Mouse (Mus musculus) frontal cortex, postnatal 36 days (tissue): ENCODE data around the gene Rnf144a.

Experiments used
- DNase-seq, 2 experiments: peaks; one replicate each; pipeline ENCODE4 v3.0.0; 2022; ENCODE audit warnings: low spot score in 2 of 2

Gene Rnf144a

DNA sequence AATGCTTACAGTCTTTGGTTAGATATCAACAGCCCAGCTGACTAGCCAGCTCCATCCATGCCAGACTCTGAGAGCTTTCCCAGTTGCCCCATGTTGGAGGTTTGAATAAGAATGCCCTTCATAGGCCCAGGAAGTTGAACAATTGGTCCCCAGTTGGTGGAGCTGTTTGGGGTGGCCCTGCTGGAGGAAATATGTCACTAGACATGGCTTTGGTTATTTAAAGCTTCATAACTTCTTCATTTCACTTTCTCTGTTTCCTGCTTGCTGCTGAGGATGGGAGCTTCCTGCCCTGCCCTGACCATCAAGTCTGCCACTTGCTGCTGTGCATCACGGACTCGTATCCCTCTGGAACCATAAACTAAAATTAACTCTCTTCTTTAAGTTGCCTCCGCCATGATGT lies 4.6 kb downstream of the Rnf144a start:
- no peak for DNase-seq

DNA sequence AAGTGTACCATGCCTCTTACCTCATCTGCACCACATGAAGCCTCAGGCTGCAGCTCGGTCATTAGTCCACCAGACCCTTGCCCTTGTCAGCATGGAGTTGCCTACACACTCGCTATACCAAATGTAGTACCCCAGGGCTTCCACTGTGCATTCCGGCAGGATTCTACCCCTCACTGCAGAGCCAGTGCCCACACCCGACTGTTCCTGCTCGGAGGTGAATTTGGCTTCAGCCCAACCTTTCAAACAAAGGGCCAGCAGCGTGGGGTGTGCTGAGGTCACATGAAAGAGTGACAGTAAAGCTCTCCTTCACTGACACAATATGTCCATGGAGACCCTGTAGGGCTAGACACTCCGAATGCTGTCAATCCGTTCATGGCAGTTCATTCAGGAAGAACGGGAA lies 6.3 kb downstream of the Rnf144a start:
- no peak for DNase-seq

DNA sequence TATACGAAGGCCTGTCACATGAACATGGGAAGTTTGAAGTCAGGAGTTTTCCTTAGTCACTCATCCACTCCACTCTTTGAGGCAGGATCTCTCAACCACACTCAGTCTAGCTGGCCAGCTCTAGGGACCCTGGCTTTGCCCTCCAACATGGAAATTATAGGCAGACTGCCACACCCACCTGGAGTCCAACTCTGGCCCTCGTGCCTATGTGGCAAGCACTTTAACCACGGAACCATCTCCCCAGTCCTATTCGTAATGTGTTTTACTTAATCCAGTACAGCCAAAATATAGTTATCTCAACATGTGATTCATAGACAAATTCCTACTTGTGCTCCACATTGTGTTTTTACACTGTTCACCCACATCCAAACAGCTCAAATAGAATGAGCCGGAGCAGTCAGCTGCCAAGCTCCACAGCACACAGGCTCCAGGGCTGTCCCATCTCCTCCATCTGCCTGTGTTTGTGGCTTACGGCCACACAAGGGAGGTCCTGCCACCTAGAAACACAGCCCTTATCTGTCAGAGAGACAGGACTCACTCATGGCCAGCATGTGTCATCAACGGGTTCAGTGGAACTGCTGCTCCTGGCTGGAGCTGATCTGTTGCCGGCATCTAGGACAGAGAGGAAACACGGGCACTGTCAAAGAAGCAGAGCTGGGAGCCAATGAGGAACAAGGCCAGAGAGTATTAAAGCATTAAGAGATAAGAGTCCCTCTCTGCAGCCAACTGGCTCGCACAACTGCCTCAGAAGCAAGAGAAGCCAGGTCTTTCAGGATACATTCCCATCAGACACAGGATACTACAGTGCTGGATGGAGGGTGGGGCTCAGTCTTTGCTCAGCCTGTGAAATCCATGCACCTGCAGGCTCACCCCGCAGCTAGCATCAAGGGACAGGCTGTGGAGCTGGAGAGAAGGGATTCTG lies 10.0 kb downstream of the Rnf144a start:
- no peak for DNase-seq

DNA sequence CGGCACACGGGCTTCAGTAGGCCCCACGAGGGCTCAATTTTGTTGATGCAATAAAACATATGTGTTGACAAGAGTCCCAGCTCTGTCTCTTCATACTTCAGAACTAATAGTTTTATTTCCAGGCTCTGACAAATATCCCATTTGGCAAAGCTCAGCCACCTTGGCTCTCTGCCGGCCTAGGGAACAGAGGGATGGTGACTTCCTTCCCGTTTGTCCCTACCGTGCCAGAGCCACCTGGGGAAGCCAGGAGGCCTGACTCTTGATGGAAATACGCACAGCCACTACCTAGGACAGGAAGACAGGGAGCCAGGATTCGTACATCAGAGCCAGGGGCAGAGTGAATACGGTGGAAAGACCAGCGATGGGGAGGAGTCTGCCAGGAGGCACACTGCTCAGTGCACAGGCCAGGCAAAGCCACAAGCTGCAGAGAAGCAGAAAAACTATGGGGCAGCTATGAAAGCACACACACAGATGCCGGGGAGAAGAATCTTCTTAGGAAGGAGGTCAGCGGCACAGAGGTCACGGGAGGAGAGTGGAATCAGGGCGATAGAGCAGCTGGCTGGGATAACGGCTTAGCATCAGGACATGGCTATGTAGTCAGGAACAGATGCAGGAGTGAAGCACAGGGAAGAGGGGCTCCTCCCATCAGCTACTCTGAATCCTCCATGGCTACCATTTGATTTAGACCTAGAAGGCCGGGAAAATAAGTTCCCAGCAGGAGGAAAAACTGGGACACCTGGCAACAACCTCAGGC lies 11.5 kb downstream of the Rnf144a start:
- DNase-seq, result no peak

DNA sequence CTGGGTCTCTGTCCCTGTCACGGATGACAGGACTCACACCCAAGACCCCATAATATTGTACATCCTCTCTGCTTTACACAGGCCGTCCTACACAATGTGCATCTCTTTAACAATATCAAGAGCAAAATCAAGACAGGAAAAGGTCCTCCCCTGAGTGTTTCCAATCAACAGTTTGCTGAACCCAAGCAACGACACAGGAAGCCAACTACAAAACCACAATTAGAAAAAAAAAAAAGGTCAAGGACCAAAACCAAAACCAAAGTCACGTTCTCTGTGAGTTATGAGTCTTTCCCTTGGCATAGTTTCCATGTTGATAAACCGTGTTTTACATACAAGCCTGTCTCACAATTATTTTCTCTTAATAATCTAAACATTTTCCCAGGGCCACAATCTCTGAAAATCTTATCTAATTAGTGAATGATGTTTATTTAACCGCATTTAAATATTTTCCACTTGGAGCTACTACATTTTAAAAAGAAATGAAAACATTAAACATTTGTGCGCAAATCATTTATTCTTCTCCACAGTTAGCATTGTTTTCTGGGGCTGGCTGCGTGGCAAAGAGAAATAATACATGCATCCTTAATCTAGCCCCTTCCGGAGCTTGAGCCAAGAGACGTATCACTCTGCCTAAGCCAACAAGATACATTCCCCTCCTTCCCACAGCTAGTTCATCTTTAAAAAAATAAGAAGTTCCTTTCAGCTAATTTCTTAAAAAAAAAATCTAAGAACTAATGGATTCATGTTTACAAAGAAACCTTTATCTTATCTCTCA lies 13.2 kb downstream of the Rnf144a start:
- no peak for DNase-seq

DNA sequence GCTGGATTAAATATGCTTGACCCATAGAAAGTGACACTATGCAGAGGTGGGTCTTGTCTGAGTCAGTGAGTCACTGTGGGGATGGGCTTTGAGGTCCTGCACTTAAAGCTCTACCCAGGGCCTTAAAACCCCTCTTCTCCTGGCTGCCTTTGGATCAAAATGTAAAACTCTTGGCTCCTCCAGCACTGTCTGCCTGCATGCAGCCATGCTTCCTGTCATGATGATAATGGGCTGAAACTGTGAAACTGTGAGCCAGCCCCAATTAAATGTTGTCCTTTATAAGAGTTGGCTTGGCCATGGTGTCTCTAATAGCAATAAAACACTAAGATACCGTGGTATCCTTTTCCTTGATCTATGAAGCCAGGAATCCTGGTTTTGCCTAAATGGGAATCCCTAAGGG lies 13.8 kb downstream of the Rnf144a start:
- DNase-seq, result no peak

DNA sequence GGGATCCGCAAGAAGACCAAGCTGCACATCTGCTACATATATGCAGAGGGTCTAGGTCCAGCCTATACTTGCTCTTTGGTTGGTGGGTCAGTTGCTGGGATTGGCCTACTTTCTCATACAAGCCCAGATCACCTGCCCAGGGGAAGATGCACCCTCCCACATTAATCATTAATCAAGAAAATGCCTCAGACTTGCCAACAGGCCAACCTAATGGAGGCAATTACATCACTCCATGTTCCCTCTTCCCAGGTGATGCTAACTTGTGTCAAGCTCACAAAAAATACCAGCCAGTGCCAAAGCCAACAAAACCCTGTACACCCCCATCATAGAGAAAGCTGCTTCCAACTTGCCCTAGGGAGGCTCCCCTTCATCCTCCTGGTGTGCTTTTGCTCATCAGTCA lies 14.3 kb downstream of the Rnf144a start:
- DNase-seq, result no peak

DNA sequence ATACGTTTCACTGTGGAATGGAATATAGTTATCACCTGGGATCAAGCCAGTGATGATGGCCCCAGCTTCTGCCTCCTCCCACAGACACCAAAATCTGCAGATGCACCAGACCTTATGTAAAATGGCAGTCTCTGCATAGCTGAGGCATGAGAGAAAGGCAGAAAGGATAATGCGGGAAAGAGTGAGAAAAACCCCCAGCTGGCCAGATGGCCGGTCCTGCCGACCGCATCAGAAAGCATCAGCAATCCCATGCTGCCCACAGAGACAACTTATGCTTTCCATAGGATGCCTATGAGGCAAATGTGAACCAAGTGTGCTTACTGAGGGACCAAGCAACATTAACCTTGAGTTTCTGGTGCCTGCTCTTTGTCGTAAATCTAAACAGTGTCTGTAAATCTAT lies 15.7 kb downstream of the Rnf144a start:
- DNase-seq, result peak in 1 of 2 experiments; percentile 78

DNA sequence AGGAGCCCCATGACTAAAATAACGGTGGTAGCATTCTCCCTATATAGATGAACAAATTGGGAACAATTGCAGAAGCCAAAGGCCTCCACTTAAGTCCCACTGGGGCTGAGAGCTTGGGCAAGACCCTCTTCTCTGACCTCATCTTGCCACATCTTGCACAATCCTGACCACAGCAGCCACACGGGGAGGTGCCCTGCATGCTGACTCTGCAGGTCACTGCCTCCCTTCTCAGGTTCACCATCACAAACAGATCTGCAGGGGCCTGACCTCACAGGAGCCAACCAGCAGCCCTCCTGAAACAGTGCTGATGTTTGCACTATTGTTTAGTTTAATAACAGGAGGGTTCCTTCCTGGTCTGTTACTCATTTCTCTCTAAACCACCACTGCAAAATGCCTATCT lies 16.5 kb downstream of the Rnf144a start:
- DNase-seq, result no peak

DNA sequence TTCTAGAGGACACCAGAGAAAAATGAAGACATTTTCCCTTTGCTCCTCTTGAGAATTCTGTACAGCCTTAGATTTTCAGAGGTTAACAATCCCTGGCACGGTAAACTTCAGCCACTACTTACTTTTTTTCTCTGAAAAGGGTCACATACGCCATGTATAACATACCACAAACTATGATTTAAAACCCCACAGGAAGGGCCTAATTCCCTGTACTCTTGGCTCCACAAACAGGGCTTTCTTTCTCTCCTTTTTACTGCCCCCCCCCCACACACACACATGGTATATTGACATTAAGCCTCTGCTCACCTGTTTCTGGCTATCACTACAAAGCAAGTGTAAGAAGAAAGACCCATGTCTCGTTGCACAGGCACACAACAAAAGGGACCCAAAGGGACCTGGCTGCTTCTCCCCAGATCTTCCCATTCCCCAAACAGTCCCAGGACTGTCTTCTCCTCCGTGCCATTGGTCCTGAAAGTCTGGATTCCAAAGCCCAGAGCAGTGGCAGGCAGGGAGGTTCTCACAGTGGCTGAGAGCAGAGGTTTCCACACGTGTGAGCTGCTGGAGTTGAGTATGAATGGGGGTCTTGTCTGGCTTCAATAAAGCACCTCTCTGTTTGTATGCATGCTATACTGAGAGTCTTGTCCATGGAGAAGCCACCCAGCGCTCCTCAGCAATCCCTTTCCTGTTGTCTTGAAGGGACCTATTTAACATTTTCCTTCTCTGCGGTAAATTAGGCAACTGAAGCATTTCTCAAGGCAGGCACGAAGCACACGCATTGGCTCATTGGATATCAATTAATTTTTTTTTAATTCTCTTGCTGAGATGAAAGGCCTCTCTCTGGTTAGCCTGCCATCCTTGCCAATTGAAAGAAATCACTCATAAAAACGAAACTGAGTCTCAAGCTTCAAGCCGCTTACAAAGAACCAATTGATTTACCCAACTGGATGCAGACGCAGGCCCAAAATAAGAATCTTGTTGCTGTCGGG lies 20.3 kb downstream of the Rnf144a start:
- no peak for DNase-seq

DNA sequence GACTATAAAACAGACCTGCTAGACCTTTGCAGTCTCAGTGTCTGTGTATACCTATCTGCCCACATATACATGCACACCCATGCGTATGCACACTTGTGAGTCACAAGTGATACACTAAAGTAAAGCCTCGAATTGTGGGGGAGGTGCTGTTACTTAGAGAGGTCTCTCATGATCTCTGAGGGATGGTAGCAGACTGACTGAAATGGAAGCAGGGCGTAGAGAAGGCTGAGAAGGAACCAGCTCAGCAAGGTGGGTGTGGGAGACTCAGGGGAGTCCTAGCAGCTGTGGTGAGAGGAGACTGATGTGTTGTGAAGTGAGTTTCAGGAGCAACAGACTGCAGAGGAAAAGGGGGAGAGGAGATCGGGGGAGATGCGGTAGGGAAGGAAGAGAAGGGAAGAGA lies 21.8 kb downstream of the Rnf144a start:
- DNase-seq, result peak in 1 of 2 experiments; percentile 46

DNA sequence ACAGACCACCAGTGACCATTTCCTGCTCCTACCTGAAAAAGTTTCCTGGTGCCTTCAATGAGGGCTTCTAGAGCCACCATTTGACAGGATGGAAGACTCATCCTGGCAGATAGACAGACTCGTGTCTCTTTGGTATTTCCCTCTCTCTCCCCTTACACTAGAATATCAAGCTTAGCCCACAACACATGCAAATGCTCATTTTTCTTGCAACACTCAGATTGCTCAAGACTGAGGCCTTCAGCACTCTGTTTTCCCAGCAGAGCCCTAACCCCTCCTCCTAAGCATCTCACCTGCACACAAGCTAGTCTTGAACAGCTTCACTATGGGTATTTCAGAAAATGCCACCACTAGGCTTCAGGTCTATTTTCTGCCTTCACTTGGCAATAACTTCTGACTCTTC lies 23.9 kb downstream of the Rnf144a start:
- no peak for DNase-seq

DNA sequence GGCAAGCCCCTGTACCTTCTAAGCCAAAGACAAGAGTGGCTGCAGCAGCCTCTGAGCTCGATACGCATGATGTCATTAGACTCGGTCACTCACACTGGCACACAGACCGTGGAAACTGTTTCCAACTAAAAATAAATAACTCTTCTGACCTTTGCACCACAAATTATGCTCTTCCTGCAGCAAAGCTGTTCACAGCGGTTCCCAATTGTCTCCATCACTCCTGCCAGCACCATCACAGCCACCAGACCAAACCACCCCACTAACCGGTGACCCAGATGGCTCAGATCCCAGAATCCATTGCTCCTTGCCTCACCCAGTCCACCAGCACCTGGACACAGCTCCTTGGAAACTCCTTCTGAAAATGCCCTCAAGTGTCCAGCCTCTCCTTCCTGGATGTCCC lies 27.5 kb downstream of the Rnf144a start:
- DNase-seq, result no peak

DNA sequence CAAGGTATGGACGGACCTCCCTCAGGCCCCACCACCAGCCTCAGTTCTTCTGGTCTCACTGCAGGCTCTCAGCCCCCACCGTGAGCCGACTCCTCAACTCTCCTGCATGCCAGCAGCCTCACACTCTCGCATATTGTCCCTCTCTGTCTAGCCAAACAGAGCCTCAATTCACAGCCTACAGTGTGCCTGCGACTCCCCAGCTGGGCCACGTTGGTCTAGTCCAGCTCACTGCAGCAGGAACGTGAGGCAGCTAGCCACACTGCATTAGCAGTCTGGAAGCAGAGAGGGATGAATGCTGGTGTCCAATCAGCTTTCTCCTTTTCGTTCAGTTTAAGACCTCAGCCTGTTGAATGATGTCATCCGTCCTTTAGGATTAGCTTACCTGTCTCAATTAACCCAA lies 28.1 kb downstream of the Rnf144a start:
- no peak for DNase-seq

DNA sequence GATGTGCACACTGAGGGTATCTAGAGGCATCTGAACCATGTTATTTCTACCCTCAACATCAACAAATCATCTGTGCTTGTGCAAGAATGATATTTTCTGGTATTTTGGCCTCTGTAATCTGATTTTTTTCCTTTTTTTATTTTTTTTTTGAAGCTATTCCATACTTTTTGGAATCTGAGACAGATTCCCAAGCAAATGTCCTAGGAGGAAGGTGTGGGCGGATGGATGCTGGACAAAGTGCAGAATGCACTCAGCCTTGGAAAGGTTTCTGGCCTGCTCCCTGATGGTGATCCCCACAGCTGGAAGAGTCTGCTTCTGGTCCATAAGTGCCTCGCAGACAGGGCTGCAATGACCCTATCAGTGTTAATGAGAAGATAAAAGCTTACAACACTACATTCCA lies 28.9 kb downstream of the Rnf144a start:
- no peak for DNase-seq

DNA sequence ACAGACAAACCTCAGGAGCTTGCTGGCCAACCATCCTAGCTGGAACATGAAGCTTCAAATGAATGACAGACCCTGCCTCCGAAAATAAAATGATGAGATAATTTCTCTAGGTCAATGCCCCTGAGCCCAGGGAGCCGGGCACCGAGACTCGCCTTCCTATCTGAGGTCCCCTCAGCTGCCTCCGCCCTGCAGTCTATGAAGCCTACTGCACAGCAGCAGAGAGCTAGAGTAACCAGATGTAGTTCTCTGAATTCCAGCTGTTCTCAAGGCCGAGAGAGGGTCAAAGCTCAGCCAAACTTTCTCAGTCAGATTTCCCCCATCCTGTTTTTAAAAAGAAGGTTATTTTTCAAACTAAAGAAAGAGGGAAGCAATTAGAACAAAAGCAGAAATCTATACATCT lies 29.3 kb downstream of the Rnf144a start:
- DNase-seq, result no peak

DNA sequence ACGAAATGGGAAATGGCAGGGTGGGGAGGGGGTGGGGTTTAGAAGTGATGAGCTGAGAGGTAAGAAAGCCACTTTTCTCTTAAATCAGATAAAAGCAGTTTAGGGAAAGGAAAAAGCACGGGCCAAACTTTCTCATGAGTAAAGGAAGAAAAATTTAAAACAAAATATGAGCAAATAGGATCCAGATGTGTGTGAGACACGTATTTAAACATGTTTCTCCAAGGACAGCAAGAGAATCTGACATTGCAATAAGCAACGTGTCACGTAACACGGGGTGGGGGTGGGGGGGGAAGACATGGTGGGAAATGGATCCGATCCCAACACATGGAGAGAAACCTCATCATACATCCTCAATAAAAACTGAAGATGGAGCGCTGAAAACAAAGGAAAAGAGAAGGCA lies 33.3 kb downstream of the Rnf144a start:
- no peak for DNase-seq

DNA sequence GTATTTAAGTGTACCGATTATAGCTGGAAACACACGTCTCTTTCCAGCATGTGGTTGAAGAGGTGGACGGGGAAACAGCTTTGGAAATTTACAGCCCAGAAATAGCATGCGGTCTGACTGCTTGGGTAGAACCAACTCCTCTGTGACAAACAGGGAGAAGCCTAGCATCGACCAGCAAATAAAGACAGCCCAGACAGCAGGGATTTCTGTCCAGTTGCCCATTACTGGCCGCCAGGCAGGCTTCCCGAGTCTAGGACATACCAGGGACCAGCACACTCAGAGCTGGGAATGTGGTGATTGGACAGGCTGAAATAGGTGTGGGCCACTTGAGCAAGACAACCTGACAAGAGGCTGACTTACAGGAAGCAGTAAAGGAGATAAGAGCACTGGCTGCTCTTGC lies 35.3 kb downstream of the Rnf144a start:
- DNase-seq, result peak in 1 of 2 experiments; percentile 70

DNA sequence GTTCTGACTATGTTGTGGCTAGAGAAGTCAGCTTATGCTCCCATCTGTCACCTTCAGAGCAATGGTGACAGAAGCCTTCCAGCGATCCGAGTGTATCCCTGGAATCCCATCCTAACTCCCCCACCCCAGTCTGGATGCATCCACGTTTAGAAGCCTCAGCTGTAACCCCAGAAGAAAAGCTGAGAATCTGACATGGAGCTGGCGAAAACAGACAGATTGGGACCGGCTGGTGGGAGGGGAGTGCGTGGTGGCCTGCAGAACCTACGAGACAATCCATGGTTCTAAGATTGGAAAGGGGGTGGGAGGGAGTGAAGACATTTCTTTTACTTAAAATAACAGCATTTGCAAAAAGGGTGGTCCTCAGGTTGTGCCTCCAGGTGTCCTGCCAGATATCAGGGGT lies 37.4 kb downstream of the Rnf144a start:
- DNase-seq, result peak; percentile 74 to 87

DNA sequence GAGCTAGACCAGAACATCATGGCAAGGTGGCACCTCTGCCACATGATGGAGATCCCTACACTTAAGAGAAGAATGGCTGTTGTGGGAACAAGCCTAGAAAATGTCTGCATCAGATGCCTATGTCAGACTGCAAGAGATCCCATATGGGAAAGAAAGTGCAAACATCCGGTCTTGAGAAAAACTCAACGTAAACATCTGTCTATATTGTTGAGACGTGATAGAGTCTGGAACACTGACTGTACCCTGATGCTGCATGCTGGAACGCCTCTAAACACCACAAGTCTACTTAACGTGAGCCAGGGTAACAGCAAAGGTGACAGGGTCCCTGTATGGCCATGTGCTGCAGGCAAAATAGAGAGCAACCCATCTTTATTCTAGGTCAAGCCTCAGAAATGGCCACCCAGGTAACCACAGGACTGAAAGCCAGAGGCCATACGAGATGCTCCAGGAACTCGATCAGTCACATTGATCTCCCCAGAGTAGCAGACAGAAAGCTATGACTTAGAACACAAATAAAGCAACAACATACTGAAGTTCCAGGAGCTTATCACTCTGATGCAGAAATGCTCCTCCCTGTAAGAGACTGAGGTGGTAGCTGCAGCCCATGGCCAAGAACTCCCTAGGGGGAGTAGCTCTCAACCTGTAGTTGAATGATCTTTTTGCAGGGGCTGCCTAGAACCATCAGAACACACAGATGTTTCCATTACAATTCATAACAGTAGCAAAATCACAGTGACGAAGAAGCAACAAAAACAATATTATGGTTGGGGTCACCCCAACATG lies 38.3 kb downstream of the Rnf144a start:
- no peak for DNase-seq
